Mouse (Mus musculus): ENCODE results near the gene Olfr286.

DNA sequence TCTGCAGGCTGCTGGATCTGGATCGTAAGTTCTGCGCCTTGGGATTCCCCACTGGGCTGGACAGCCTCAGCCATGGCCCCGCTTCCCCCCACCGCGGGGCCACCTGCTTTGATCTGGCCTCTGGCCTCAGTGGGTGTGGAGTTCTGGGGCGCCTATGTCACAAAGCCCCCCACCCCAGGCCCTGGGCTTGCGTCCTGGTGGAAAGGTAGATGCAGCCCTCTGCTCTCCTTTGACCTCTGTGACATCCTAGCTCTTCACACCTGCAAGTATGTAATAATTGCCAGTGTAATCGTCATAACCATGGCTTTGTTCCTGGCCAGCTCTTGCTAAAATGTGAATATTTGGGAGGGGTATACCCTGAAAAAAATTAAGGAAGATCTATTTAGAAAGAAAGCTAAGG lies 22.9 kb upstream of the Olfr286 start, which contains the start of gene H1fnt:
- peak; percentile 22; the same call in 1 of the 2 replicates for TF ChIP-seq POLR2A (IDR thresholded peaks at IDR 0.05; ENCODE audit: control insufficient read depth, low read depth, low read length)
- TF ChIP-seq CTCF (IDR thresholded peaks at IDR 0.05; ENCODE audit: control insufficient read depth, insufficient read depth, insufficient replicate concordance, low read depth, low read length): no peak

All from testis, adult 2 months (tissue).